Mouse (Mus musculus) embryonic facial prominence, embryonic 11.5 days (tissue): ENCODE measurements around the gene Ncbp2. TPM values are rescaled to one million over a fixed set of nuclear protein-coding genes. Genes with fewer than 3 reads are reported as not detected.

Source experiments
- ATAC-seq: fragments of 200-750 bp; cut with Nextera tagmentation; replicated peaks from 2 replicates; pipeline ENCODE4 v1.8.0; 2017; ENCODE audit warnings: low read depth; ENCODE audit not compliant: insufficient number of reproducible peaks, low FRiP score, low TSS enrichment
- DNase-seq: peaks from one replicate; pipeline ENCODE4 v3.0.0-alpha.2; 2015; ENCODE audit warnings: low spot score
- H3K27ac ChIP-seq: fragments of 300-500 bp; sonication (generic); replicated peaks from 2 replicates; pipeline ENCODE4 v1.5.1; 2014; ENCODE audit warnings: mild to moderate bottlenecking, low read depth, low read length, control low read depth
- H3K27me3 ChIP-seq: fragments of 300-500 bp; sonication (generic); 2 replicates; pipeline ENCODE4 v1.6.1; 2014; ENCODE audit warnings: mild to moderate bottlenecking, low read length, moderate library complexity, mixed read lengths; ENCODE audit not compliant: control insufficient read depth, insufficient read depth
- H3K36me3 ChIP-seq: fragments of 300-500 bp; sonication (generic); replicated peaks from 2 replicates; pipeline ENCODE4 v1.6.1; 2014; ENCODE audit warnings: low read depth, mild to moderate bottlenecking, low read length, moderate library complexity, mixed read lengths; ENCODE audit not compliant: control insufficient read depth, insufficient read depth
- H3K4me1 ChIP-seq: fragments of 300-500 bp; sonication (generic); 2 replicates; pipeline ENCODE4 v1.6.1; 2014; ENCODE audit warnings: low read length, mixed read lengths; ENCODE audit not compliant: control insufficient read depth, insufficient read depth
- H3K4me2 ChIP-seq: fragments of 300-500 bp; sonication (generic); 2 replicates; pipeline ENCODE4 v1.6.1; 2014; ENCODE audit warnings: low read depth, mild to moderate bottlenecking, control low read depth, low read length, moderate library complexity
- H3K4me3 ChIP-seq: fragments of 300-500 bp; sonication (generic); 2 replicates; pipeline ENCODE4 v1.5.1; 2014; ENCODE audit warnings: low read depth, low read length, control low read depth
- H3K9ac ChIP-seq: fragments of 300-500 bp; sonication (generic); replicated peaks from 2 replicates; pipeline ENCODE4 v1.6.1; 2014; ENCODE audit warnings: mild to moderate bottlenecking, control low read depth, low read length
- H3K9me3 ChIP-seq: fragments of 300-500 bp; sonication (generic); replicated peaks from 2 replicates; pipeline ENCODE4 v1.6.1; 2016; ENCODE audit warnings: mild to moderate bottlenecking, low read length, inconsistent platforms, mixed read lengths; ENCODE audit not compliant: control insufficient read depth
- WGBS: fragments of 180-500 bp; shearing (Covaris S2); extraction: QIAGEN DNeasy Blood & Tissue Kit; methylation state at CpG from one replicate; pipeline ENCODE4 v1.1.7; 2014; 5-methylcytosine and 5-hydroxymethylcytosine counted together
- polyA plus RNA-seq: library from polyadenylated mRNA; unstranded; fragments of >200 nt; fragmentation: Nextera tagmentation; extraction: Ambion mirVana; gene quantifications from 2 replicates; pipeline ENCODE4 v1.2.1, GENCODE M21; 2014

Gene Ncbp2
- polyA plus RNA-seq, 1 experiment from 2014 or later: 173 TPM

GRCm38 (mm10) chr16:31931330-31931729 is 17.0 kb upstream of the Ncbp2 start:
- Histone ChIP-seq H3K27ac (no peak overlapping the region), H3K4me3 (no peak overlapping the region), H3K4me2 (no peak overlapping the region), H3K36me3 (no peaks in the 10 kb centered on the region), H3K9me3 (no peaks in the 10 kb centered on the region), H3K4me1 (peaks cover 3% of the 10 kb centered on the region), H3K27me3 (peaks cover 26% of the 10 kb centered on the region), H3K9ac (no peak overlapping the region)
- ATAC-seq: no peak
- no peak for DNase-seq
- 61% methylated on average over 17 of the region's 17 CpGs for WGBS

- no peak overlapping the region for H3K27ac ChIP-seq
- ATAC-seq (no peak), DNase-seq (no peak)
- H3K9ac ChIP-seq: no peak overlapping the region
- H3K4me1 ChIP-seq: peaks cover 3% of the 10 kb centered on the region
- H3K36me3 ChIP-seq: no peaks in the 10 kb centered on the region
- 48% methylated on average over 5 of the region's 5 CpGs for WGBS
- peaks cover 29% of the 10 kb centered on the region for H3K27me3 ChIP-seq
- no peak overlapping the region for H3K4me2 ChIP-seq
- H3K4me3 ChIP-seq: no peak overlapping the region
- no peaks in the 10 kb centered on the region for H3K9me3 ChIP-seq
These were observed 16.1 kb upstream of the Ncbp2 start for GRCm38 (mm10) chr16:31932255-31932654.

- ATAC-seq: peak; percentile 92
- WGBS: under 1% methylated on average over 50 of the region's 50 CpGs
- H3K9ac ChIP-seq: peak overlapping the region; percentile 61
- H3K27ac ChIP-seq: no peak overlapping the region
- H3K36me3 ChIP-seq: no peaks in the 10 kb centered on the region
- no peaks in the 10 kb centered on the region for H3K9me3 ChIP-seq
- peak overlapping the region; percentile 46 for H3K4me3 ChIP-seq
- DNase-seq: peak; percentile 95
- H3K4me2 ChIP-seq: peak overlapping the region; percentile 83
- H3K4me1 ChIP-seq: peaks cover 3% of the 10 kb centered on the region
- H3K27me3 ChIP-seq: peaks cover 29% of the 10 kb centered on the region
These were observed 15.2 kb upstream of the Ncbp2 start for GRCm38 (mm10) chr16:31932840-31933697.

- peaks cover 29% of the 10 kb centered on the region for H3K27me3 ChIP-seq
- no peaks in the 10 kb centered on the region for H3K36me3 ChIP-seq
- peak within 1 kb of the TSS; percentile 83 for H3K4me2 ChIP-seq
- DNase-seq (no peak), ATAC-seq (no peak)
- peak within 1 kb of the TSS; percentile 46 for H3K4me3 ChIP-seq
- H3K27ac ChIP-seq: no peak within 1 kb of the TSS
- H3K9ac ChIP-seq: peak within 1 kb of the TSS; percentile 61
- peaks cover 3% of the 10 kb centered on the region for H3K4me1 ChIP-seq
- H3K9me3 ChIP-seq: no peaks in the 10 kb centered on the region
- 5% methylated on average over 42 of the region's 42 CpGs for WGBS
These were observed 14.4 kb upstream of the Ncbp2 start, which contains the start of gene Pigz for GRCm38 (mm10) chr16:31933751-31934549. Gene Pigz (plus strand): TSS chr16:31933851.

GRCm38 (mm10) chr16:31934550-31935010 is 13.7 kb upstream of the Ncbp2 start:
- no peak for ATAC-seq
- no peak for DNase-seq
- H3K36me3 ChIP-seq: no peaks in the 10 kb centered on the region
- peaks cover 3% of the 10 kb centered on the region for H3K4me1 ChIP-seq
- H3K27ac ChIP-seq: no peak overlapping the region
- peaks cover 29% of the 10 kb centered on the region for H3K27me3 ChIP-seq
- no peak overlapping the region; the same call in 1 of the 2 replicates for H3K9ac ChIP-seq
- 10% methylated on average over 13 of the region's 13 CpGs for WGBS
- no peaks in the 10 kb centered on the region for H3K9me3 ChIP-seq
- H3K4me2 ChIP-seq: peak overlapping the region; percentile 34; the same call in 1 of the 2 replicates
- H3K4me3 ChIP-seq: no peak overlapping the region

- Histone ChIP-seq H3K4me1 (peaks cover 3% of the 10 kb centered on the region), H3K27me3 (peaks cover 29% of the 10 kb centered on the region), H3K36me3 (no peaks in the 10 kb centered on the region), H3K9me3 (no peaks in the 10 kb centered on the region), H3K27ac (no peak overlapping the region), H3K4me3 (peak overlapping the region; percentile 21), H3K9ac (no peak overlapping the region), H3K4me2 (peak overlapping the region; percentile 34)
- 4% methylated on average over 36 of the region's 36 CpGs for WGBS
- DNase-seq: peak; percentile 32
- no peak for ATAC-seq
These were observed 13.0 kb upstream of the Ncbp2 start for GRCm38 (mm10) chr16:31935091-31935979.

- DNase-seq (no peak), ATAC-seq (no peak)
- Histone ChIP-seq H3K9ac (no peak overlapping the region), H3K4me2 (no peak overlapping the region), H3K27me3 (peaks cover 29% of the 10 kb centered on the region), H3K36me3 (no peaks in the 10 kb centered on the region), H3K27ac (no peak overlapping the region), H3K4me1 (peaks cover 3% of the 10 kb centered on the region), H3K9me3 (no peaks in the 10 kb centered on the region), H3K4me3 (no peak overlapping the region)
- WGBS: 86% methylated on average over 4 of the region's 4 CpGs
These were observed 11.7 kb upstream of the Ncbp2 start for GRCm38 (mm10) chr16:31936568-31936967.
